Mouse (Mus musculus) heart, adult 2 months (tissue): ENCODE results near the gene Lrmp. TPM values are rescaled to one million over a fixed set of nuclear protein-coding genes. Genes with fewer than 3 reads are reported as not detected.

ENCODE experiments used
- DNase-seq, 2 experiments: peaks; one replicate each; pipeline ENCODE4 v3.0.0; 2021
- H3K27ac ChIP-seq: fragments of 200-600 bp; 2 replicates; pipeline ENCODE4 v1.8.1; 2022
- H3K27me3 ChIP-seq: fragments of 200-500 bp; 2 replicates; pipeline ENCODE4 v1.6.1; 2012; ENCODE audit warnings: mild to moderate bottlenecking, low read length, inconsistent platforms, mixed read lengths; ENCODE audit not compliant: control insufficient read depth, insufficient read depth
- H3K36me3 ChIP-seq: fragments of 200-500 bp; 2 replicates; pipeline ENCODE4 v1.6.1; 2012; ENCODE audit warnings: low read length, inconsistent platforms; ENCODE audit not compliant: control insufficient read depth, insufficient read depth
- H3K4me1 ChIP-seq: fragments of 200-500 bp; 2 replicates; pipeline ENCODE4 v1.6.1; 2011; ENCODE audit warnings: low read length; ENCODE audit not compliant: control insufficient read depth, insufficient read depth
- H3K4me3 ChIP-seq: fragments of 200-600 bp; 2 replicates; pipeline ENCODE4 v1.8.1; 2022
- H3K79me2 ChIP-seq: fragments of 200-500 bp; replicated peaks from 2 replicates; pipeline ENCODE4 v1.6.1; 2012; ENCODE audit warnings: mild to moderate bottlenecking, inconsistent platforms, low read length, moderate library complexity, mixed read lengths; ENCODE audit not compliant: control insufficient read depth, insufficient read depth
- H3K9ac ChIP-seq: fragments of 200-500 bp; 2 replicates; pipeline ENCODE4 v1.6.1; 2012; ENCODE audit warnings: low read depth, mild to moderate bottlenecking, control low read depth, inconsistent platforms, low read length, mixed read lengths
- CTCF ChIP-seq: fragments of 200-600 bp; IDR thresholded peaks from 2 replicates; pipeline ENCODE4 v1.8.1; 2022; ENCODE audit warnings: antibody characterized with exemption, mild to moderate bottlenecking, moderate library complexity
- EP300 ChIP-seq: fragments of 200-500 bp; IDR thresholded peaks from 2 replicates; pipeline ENCODE4 v1.6.1; 2011; ENCODE audit warnings: low read depth, low read length, control low read depth; ENCODE audit not compliant: insufficient read depth
- POLR2A ChIP-seq: fragments of 200-500 bp; IDR thresholded peaks from 2 replicates; pipeline ENCODE4 v1.6.1; 2011; ENCODE audit warnings: mild to moderate bottlenecking, low read depth, low read length, control low read depth; ENCODE audit not compliant: insufficient read depth
- WGBS: fragments of 180-500 bp; shearing (Covaris S2); methylation state at CpG from one replicate; pipeline ENCODE4 v1.1.7; 2018; 5-methylcytosine and 5-hydroxymethylcytosine counted together
- intact Hi-C: fragments of 180-260 bp; cut with DNase I; formaldehyde crosslinking; loops from one replicate; pipeline ENCODE4 v1.15.1; 2025
- polyA plus RNA-seq: library from polyadenylated mRNA; depleted of rRNA; stranded (reverse); fragments of >200 nt; gene quantifications from 2 replicates; pipeline ENCODE4 v1.2.3, GENCODE M21; 2012
- total RNA-seq, 2 experiments: library from RNA; stranded (reverse); gene quantifications; 2 replicates each; pipeline ENCODE4 v1.2.3; 2021

Gene Lrmp
- total and polyA plus RNA-seq, 3 experiments = 1.1 to 4.6 (median 1.9) TPM

DNA sequence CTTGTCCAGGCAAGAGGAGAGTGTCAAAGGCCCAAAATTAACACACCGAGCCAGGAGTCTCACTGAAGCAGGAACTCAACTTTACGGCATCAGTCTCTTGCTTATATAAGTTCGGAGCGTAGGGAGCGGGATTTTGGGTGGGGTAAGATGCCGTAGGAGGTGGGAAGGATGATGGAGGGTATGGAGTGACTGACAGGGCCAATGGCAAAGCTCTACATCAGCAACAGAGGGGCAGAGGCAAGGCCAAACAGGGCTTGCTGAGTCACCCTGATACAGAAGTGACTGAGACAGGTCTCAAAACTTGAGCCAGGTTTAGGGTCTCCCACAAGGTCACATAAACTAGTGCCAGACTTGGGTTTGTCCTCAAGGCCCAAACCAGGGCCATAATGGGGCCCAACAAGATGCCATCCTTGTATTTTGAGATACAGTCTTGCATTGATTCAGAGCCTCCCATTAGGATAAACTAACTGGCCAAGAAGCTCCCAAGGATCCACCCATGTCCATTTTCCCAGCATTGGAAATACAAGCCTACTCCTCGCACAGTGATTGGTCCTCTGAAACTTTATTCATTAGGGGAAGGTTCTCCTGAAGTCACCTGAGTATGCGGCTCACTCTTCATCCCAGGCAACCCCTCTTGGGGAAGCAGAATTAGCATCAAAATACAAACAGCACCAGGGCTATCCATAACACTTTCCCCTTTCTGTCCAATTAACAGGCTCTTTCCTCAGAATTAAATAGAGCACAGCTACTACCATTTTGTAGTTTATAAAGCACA, 30.9 kb upstream of the Lrmp start:
- intact Hi-C loops = loop anchor here (5.0 kb wide), 1 partner anchor 38 kb away; no protein-coding TSS in a partner anchor
- Histone ChIP-seq H3K79me2 (no peaks in the 10 kb centered on the region), H3K27me3 (no peaks in the 10 kb centered on the region), H3K4me3 (no peak overlapping the region), H3K9ac (no peak overlapping the region), H3K4me1 (no peaks in the 10 kb centered on the region), H3K27ac (no peak overlapping the region), H3K36me3 (no peaks in the 10 kb centered on the region)
- WGBS = 89% methylated on average over 8 of the region's 8 CpGs
- DNase-seq = no peak
- TF ChIP-seq EP300 (no peak), POLR2A (no peak), CTCF (no peak)

DNA sequence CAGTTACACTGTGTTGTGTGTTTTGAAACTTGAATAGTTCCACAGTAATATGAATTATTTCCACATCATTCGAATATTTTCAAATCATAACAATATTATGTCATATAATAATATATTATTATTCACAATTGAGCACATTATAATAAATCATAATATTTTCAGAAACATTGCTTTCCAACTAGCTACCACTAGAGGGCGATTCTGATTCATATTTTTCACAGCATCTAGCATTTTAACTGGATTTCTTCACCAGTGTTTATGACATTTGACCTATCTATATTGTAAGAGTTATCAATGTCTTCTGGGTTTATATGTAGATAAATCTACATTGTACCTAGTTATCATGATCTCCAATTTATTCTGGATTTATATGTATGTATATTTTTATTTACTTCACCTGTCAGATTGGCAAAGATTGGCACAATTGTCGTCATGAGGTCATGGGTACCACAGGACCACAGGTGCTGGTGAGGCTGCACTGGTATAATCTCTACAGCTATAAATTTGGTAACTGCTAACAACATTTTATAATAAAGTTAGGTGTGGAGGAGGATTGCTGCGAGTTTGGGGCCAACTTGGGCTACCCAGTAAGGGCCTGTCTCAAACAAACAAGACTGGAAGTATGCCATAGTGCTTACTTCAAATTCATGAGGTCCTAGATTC, 26.9 kb upstream of the Lrmp start:
- H3K4me3 ChIP-seq = no peak overlapping the region
- H3K27me3 ChIP-seq = no peaks in the 10 kb centered on the region
- no peaks in the 10 kb centered on the region for H3K79me2 ChIP-seq
- peak; percentile 86 for TF ChIP-seq CTCF
- TF ChIP-seq EP300 = no peak
- no peak overlapping the region for H3K27ac ChIP-seq
- H3K4me1 ChIP-seq = no peaks in the 10 kb centered on the region
- H3K36me3 ChIP-seq = no peaks in the 10 kb centered on the region
- no peak overlapping the region for H3K9ac ChIP-seq
- WGBS = 49% methylated on average over 4 of the region's 4 CpGs
- intact Hi-C loops = loop anchor here (1.0 to 5.0 kb wide), 2 partner anchors 34 to 99 kb away; no protein-coding TSS in a partner anchor
- DNase-seq = no peak

DNA sequence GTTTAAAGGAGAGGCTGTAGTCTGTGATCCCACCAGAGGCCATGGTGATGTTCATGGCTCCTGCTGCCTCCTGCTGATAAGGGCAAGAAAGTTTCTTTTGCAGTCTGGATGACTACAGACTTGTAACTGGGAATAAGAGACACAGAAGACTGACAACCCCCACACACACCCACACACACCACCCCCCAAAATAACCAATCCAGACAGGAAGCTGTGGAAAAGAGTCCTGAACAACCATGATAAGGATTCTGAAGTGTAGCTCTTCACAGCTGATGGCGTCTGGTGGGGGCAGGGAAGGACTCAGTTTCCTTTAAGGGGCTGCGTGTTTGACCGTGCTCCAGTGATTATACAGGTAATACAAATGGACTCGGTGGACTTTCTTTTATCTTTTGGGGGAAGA, 26.1 kb upstream of the Lrmp start:
- DNase-seq = no peak
- Histone ChIP-seq H3K27ac (no peak overlapping the region), H3K79me2 (no peaks in the 10 kb centered on the region), H3K4me1 (no peaks in the 10 kb centered on the region), H3K36me3 (no peaks in the 10 kb centered on the region), H3K27me3 (no peaks in the 10 kb centered on the region), H3K9ac (no peak overlapping the region), H3K4me3 (no peak overlapping the region)
- TF ChIP-seq CTCF (no peak), POLR2A (no peak), EP300 (no peak)
- intact Hi-C loops = loop anchor here (1.0 to 5.0 kb wide), 2 partner anchors 33 to 98 kb away; no protein-coding TSS in a partner anchor
- 47% methylated on average over 4 of the region's 4 CpGs for WGBS

DNA sequence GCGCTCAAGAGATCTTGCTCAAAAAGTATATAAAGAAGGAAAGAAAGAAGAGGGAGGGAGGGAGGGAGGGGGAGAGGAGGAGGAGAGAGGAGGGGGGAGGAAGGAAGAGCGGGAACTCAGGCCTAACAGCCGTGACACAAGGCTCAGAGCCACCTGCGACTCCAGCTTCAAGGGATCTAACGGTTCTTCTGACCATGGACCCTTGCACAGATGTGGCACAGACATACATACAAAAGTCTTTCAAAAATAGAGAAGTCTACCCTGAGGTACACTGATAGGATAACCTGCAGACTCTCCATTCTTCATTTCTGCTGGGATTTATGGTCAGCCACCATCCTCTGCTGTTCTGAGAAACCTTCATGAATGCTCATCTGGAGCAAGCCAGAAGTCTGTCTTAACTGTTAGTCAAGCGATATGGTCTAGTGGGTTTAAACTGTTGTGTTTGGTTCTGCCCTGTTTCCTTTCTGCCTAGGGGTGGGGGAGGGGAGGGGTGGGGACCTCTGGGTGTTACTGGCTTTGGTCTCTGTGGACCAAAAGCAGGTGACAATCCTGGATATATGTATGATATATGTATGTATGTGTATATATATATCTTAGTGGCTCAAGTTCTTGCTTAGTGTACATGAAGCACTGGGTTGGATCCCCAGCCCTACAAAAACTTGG, 25.1 kb upstream of the Lrmp start:
- H3K27me3 ChIP-seq = no peaks in the 10 kb centered on the region
- H3K4me1 ChIP-seq = no peaks in the 10 kb centered on the region
- WGBS = 71% methylated on average over 6 of the region's 6 CpGs
- no peak overlapping the region for H3K27ac ChIP-seq
- H3K9ac ChIP-seq = no peak overlapping the region
- no peak for TF ChIP-seq CTCF
- no peak for TF ChIP-seq POLR2A
- H3K36me3 ChIP-seq = no peaks in the 10 kb centered on the region
- H3K79me2 ChIP-seq = no peaks in the 10 kb centered on the region
- no peak for DNase-seq
- H3K4me3 ChIP-seq = no peak overlapping the region
- intact Hi-C loops = loop anchor here (2.0 kb wide), 1 partner anchor 252 kb away; no protein-coding TSS in a partner anchor

DNA sequence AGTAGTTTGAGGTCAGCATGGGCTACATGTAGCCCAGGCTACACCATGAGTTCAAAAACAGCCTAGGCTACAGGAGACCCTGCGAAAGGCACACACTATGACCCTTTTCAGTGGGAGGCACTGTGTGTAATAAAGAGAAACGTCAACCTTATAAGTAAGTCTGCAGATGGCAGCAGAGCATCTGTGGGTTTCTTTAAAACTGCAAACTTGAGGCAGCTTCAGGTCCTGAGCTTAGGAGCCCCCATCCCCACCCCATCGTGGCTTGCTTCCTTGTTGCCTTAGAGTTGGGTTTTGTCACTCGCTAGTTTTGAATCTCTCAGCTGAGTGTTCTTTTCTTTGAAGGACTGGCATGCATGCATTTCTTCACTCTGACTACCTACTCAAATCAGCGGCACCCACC, 24.5 kb upstream of the Lrmp start:
- 59% methylated on average over 5 of the region's 5 CpGs for WGBS
- no peak overlapping the region for H3K4me3 ChIP-seq
- no peaks in the 10 kb centered on the region for H3K79me2 ChIP-seq
- no peaks in the 10 kb centered on the region for H3K4me1 ChIP-seq
- no peak overlapping the region for H3K9ac ChIP-seq
- DNase-seq = no peak
- H3K27me3 ChIP-seq = no peaks in the 10 kb centered on the region
- no peaks in the 10 kb centered on the region for H3K36me3 ChIP-seq
- H3K27ac ChIP-seq = no peak overlapping the region
- no peak for TF ChIP-seq POLR2A
- TF ChIP-seq EP300 = no peak
- TF ChIP-seq CTCF = no peak
- intact Hi-C loops = loop anchor here (2.0 kb wide), 1 partner anchor 252 kb away; no protein-coding TSS in a partner anchor
